Mouse (Mus musculus) stomach, postnatal 0 days (tissue): ENCODE results near the gene Uchl4. TPM values are rescaled to one million over a fixed set of nuclear protein-coding genes. Genes with fewer than 3 reads are reported as not detected.
"Not testable (repeated sequence)": the region's sequence is repeated elsewhere in the genome, so short reads cannot be mapped to it uniquely, and the experiment has no call there.

Experiments used
- ATAC-seq: fragments of 200-750 bp; cut with Nextera tagmentation; 2 replicates; pipeline ENCODE4 v1.8.0; 2017; ENCODE audit not compliant: low FRiP score, low TSS enrichment
- DNase-seq: peaks from one replicate; pipeline ENCODE4 v3.0.0-alpha.2; 2016; ENCODE audit warnings: low spot score
- H3K27ac ChIP-seq: fragments of 300-500 bp; sonication (generic); replicated peaks from 2 replicates; pipeline ENCODE4 v1.5.1; 2014; ENCODE audit warnings: mild to moderate bottlenecking, control low read depth
- H3K27me3 ChIP-seq: fragments of 300-500 bp; sonication (generic); 2 replicates; pipeline ENCODE4 v1.6.1; 2014; ENCODE audit warnings: low read length; ENCODE audit not compliant: control insufficient read depth, insufficient read depth
- H3K36me3 ChIP-seq: fragments of 300-500 bp; sonication (generic); 2 replicates; pipeline ENCODE4 v1.6.1; 2014; ENCODE audit warnings: low read length, mixed read lengths; ENCODE audit not compliant: control insufficient read depth, insufficient read depth
- H3K4me1 ChIP-seq: fragments of 300-500 bp; sonication (generic); replicated peaks from 2 replicates; pipeline ENCODE4 v1.6.1; 2014; ENCODE audit warnings: antibody characterized with exemption; ENCODE audit not compliant: control insufficient read depth, insufficient read depth
- H3K4me2 ChIP-seq: fragments of 300-500 bp; sonication (generic); replicated peaks from 2 replicates; pipeline ENCODE4 v1.6.1; 2014; ENCODE audit warnings: low read depth, mild to moderate bottlenecking, control low read depth, moderate library complexity
- H3K4me3 ChIP-seq: fragments of 300-500 bp; sonication (generic); 2 replicates; pipeline ENCODE4 v1.5.1; 2014; ENCODE audit warnings: low read depth, low read length, control low read depth
- H3K9ac ChIP-seq: fragments of 300-500 bp; sonication (generic); 2 replicates; pipeline ENCODE4 v1.6.1; 2014; ENCODE audit warnings: mild to moderate bottlenecking, low read length, control low read depth, mixed read lengths
- H3K9me3 ChIP-seq: fragments of 300-500 bp; sonication (generic); 2 replicates; pipeline ENCODE4 v1.6.1; 2016; ENCODE audit warnings: low read length; ENCODE audit not compliant: control insufficient read depth
- CTCF ChIP-seq: IDR thresholded peaks from 2 replicates; pipeline ENCODE4 v1.5.1; 2016; ENCODE audit warnings: antibody characterized with exemption, low read depth, mild to moderate bottlenecking, moderate library complexity
- EP300 ChIP-seq: optimal IDR thresholded peaks from 2 replicates; pipeline ENCODE3; 2016; ENCODE audit warnings: antibody characterized with exemption
- WGBS: fragments of 180-500 bp; shearing (Covaris S2); extraction: QIAGEN DNeasy Blood & Tissue Kit; methylation state at CpG from one replicate; pipeline ENCODE4 v1.1.7; 2014; 5-methylcytosine and 5-hydroxymethylcytosine counted together
- polyA plus RNA-seq: library from polyadenylated mRNA; unstranded; fragments of >200 nt; fragmentation: Nextera tagmentation; extraction: Ambion mirVana; gene quantifications from 2 replicates; pipeline ENCODE4 v1.2.1, GENCODE M21; 2015

Gene Uchl4
- polyA plus RNA-seq, result 2.0 and 2.2 TPM in 2 replicates

DNA sequence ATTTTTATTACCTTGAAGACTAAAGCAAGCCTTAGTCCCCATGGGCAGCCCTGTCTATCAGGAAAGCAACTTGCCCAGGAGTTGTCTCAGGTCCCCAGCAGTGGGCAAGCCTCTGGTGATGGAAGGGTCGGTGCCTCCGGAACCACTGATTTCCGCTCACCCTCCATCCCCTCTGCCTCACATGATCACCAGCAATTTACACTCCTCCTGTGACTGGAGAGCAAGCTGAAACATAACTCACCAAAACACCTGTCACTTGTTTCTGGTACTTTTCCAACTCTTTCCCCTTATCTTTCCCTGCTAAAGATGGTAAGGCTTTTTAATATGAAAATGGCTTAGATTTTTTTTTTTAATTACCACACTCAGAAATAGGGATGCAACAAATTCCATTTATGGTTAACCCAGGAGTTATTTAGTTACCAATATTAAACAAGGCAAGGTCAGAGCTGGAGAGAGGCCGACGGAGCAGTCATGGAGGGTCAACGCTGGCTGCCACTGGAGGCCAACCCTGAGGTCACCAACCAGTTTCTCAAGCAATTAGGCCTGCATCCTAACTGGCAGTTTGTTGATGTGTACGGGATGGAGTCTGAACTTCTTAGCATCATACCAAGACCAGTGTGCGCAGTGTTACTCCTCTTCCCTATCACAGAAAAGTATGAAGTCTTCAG is at the start of gene Uchl4:
Gene Uchl4 (plus strand): TSS at position 434 of the 668 bp plus-strand sequence.
- Histone ChIP-seq H3K4me2 (no peak within 1 kb of the TSS), H3K27ac (peak within 1 kb of the TSS; percentile 19), H3K27me3 (no peaks in the 10 kb centered on the region), H3K9me3 (no peaks in the 10 kb centered on the region), H3K4me3 (no peak within 1 kb of the TSS), H3K9ac (no peak within 1 kb of the TSS), H3K4me1 (no peaks in the 10 kb centered on the region), H3K36me3 (no peaks in the 10 kb centered on the region)
- 85% methylated on average over 8 of the region's 8 CpGs for WGBS
- ATAC-seq, result no peak
- TF ChIP-seq CTCF, result no peak
- no peak for TF ChIP-seq EP300
- no peak for DNase-seq

DNA sequence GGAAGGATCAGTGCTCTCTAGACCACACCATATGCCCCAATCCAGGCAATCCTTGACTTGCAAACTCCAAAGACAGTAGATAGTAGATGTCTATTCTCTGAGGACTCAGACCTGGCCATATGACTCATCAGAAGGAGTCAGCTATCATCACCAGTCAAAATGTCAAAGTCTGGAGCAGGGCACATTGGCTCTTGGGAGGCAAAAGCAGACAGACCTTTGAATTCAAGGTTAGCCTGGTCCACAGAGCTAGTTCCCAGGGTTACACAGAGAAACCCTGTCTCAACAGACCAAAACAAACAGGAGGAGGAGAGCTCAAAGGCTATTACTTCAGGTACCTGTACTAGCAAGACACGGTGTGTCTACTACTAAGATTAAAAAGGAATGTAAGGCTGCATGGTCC is 41.1 kb upstream of the Uchl4 start:
- no peak overlapping the region for H3K4me3 ChIP-seq
- 59% methylated on average over 1 of the region's 1 CpGs for WGBS
- DNase-seq (no peak), ATAC-seq (no peak)
- H3K9me3 ChIP-seq, result no peaks in the 10 kb centered on the region
- no peaks in the 10 kb centered on the region for H3K27me3 ChIP-seq
- TF ChIP-seq EP300 (no peak), CTCF (no peak)
- no peaks in the 10 kb centered on the region for H3K4me1 ChIP-seq
- no peak overlapping the region for H3K27ac ChIP-seq
- H3K36me3 ChIP-seq, result peaks cover 26% of the 10 kb centered on the region
- no peak overlapping the region for H3K9ac ChIP-seq
- no peak overlapping the region for H3K4me2 ChIP-seq

DNA sequence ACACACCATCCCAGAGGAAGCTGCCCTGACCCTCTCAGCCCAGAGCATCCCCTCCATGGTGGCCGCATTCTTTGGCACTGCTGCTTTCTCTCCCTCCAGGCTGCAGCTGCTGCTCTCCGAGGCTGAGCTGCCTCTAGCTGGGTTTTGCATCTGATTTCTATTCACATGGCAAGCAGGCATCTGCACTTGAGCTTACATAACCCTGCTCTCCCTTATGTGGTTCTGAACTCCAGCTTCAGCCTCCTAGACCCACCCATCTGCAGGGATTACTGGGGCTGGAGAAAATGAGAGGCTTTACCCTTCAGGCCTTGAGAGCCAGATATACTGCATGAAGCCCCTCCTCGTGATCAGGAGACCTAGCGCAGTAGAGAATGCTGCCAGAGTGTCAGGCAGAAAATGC is 39.4 kb upstream of the Uchl4 start:
- WGBS, result 66% methylated on average over 4 of the region's 4 CpGs
- H3K9me3 ChIP-seq, result no peaks in the 10 kb centered on the region
- peaks cover 24% of the 10 kb centered on the region for H3K36me3 ChIP-seq
- no peak overlapping the region for H3K4me2 ChIP-seq
- ATAC-seq (no peak), DNase-seq (no peak)
- H3K27ac ChIP-seq, result no peak overlapping the region
- no peaks in the 10 kb centered on the region for H3K27me3 ChIP-seq
- TF ChIP-seq CTCF (no peak), EP300 (no peak)
- H3K4me3 ChIP-seq, result no peak overlapping the region
- no peaks in the 10 kb centered on the region for H3K4me1 ChIP-seq
- no peak overlapping the region for H3K9ac ChIP-seq

DNA sequence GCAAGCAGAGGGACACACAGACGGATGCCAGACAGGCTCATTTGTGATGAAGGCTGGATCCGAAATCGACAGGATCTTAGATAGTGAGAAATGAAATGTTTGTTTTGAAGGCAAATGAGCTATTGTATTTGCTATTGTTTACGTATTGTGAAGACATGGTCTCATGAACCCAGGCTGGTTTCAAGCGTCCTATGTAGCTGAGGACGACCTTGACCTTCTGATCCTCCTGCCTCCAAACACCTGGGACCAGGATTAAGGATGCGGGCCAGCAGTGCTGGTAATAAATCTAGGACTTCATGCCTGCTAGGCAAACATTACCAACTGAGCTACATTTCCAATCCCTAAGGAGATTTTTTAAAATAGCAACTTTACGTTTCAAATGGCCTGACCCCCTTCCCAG is 37.5 kb upstream of the Uchl4 start:
- ATAC-seq (no peak), DNase-seq (no peak)
- Histone ChIP-seq H3K9ac (no peak overlapping the region), H3K4me1 (no peaks in the 10 kb centered on the region), H3K27ac (no peak overlapping the region), H3K9me3 (no peaks in the 10 kb centered on the region), H3K27me3 (no peaks in the 10 kb centered on the region), H3K4me2 (no peak overlapping the region), H3K4me3 (no peak overlapping the region), H3K36me3 (peaks cover 9% of the 10 kb centered on the region)
- TF ChIP-seq CTCF (no peak), EP300 (no peak)
- 82% methylated on average over 8 of the region's 8 CpGs for WGBS

DNA sequence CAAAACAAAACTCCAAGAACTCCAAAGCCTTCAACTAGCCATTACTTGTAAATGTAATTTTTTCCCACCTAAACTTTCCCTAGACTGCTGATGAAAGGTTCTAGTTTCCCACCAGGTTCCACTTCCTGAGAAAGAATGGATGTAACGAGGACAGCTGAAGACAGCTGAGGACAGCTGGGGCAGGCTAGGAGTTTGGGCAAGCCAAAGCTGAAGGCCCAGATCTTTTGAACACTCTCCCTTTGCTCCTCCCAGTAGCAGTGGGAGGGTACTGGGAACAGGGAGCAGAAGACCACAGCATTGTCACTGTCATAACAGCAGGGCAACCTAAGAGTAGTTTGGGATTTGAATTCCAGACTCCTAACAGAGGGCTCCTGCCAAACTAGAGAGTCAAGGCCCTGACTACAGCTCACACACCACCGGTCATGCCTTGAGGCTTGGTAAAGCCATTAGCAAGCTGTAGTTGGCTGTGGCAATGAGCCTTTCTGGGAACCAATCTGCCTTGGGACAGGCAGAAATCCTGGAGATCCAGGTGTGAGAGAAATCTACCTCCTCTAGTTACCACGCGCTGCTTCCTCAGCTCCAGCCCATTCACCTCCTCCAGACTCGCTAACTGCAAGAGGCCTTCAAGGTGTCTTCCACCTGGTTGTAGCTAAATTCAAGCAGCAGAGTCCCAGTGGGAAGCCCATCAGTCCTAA is 36.8 kb upstream of the Uchl4 start:
- Histone ChIP-seq H3K9ac (no peak overlapping the region), H3K9me3 (no peaks in the 10 kb centered on the region), H3K27ac (peak overlapping the region; percentile 73), H3K4me3 (no peak overlapping the region), H3K4me2 (no peak overlapping the region), H3K4me1 (no peaks in the 10 kb centered on the region), H3K36me3 (0 out of 2 replicates have a peak, but pooled peaks cover 5% of the 10 kb centered on the region), H3K27me3 (no peaks in the 10 kb centered on the region)
- no peak for TF ChIP-seq CTCF
- TF ChIP-seq EP300, result no peak
- 94% methylated on average over 5 of the region's 5 CpGs for WGBS
- no peak for DNase-seq
- no peak for ATAC-seq

DNA sequence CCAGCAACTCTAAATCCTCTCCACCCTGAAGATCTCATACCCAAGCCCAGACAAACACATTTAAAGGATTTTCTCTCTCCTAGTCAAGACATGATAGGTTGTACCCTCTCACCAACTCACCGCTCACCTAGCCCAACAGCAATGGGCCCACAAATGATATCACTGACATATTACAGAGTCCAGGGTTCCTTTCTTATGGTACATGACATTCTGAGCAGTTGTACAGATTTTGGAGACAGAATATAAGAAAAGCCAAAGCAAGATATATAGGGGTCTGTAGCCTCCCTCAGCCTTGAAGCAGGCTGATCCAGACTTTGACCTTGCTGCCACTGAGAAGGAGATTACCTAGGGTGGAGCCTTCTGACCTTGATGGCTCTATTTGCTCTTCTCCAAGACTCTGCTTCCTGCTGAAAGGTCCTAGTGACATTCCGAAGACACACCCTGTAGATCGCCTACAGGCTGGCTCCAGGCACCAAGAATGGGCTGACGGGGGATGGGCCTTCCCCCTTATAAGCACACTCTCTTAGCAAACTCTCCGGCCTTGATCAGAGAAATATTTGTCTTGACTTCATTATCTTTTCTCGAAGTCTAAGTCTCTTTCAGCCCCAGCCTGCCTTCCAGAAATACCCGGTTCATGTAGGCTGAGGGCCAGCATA is 36.1 kb upstream of the Uchl4 start:
- not testable (repeated sequence) for H3K4me2 ChIP-seq, H3K36me3 ChIP-seq, H3K4me3 ChIP-seq, H3K9me3 ChIP-seq, H3K27me3 ChIP-seq, H3K4me1 ChIP-seq, H3K9ac ChIP-seq
- peak overlapping the region; percentile 79 for H3K27ac ChIP-seq
- 64% methylated on average over 7 of the region's 7 CpGs for WGBS
- peak; percentile 68 for DNase-seq
- ATAC-seq, result peak; percentile 27
